Mouse (Mus musculus) CH12.LX (cell line): Measurements from ENCODE around the gene Mycn.

Experiments used
- CTCF ChIP-seq, 2 experiments: IDR thresholded peaks in 1 of 2; conservative IDR thresholded peaks in 1 of 2; 2 replicates each; pipeline ENCODE4 v1.5.1; 2011 to 2012; ENCODE audit warnings: low read depth in 2 of 2, low read length in 2 of 2, improper control_type of control experiment in 1 of 2, inconsistent platforms in 1 of 2, mild to moderate bottlenecking in 1 of 2, moderate library complexity in 1 of 2
- EP300 ChIP-seq: IDR thresholded peaks from 2 replicates; pipeline ENCODE4 v1.6.1; 2011; ENCODE audit warnings: low read length, improper control_type of control experiment
- ETS1 ChIP-seq: conservative IDR thresholded peaks from 2 replicates; pipeline ENCODE4 v1.6.1; 2012; ENCODE audit warnings: low read depth, mild to moderate bottlenecking, inconsistent platforms, low read length, improper control_type of control experiment, moderate library complexity
- MAZ ChIP-seq: IDR thresholded peaks from 2 replicates; pipeline ENCODE4 v1.6.1; 2012; ENCODE audit warnings: low read depth, mild to moderate bottlenecking, inconsistent platforms, low read length, improper control_type of control experiment, moderate library complexity
- MYC ChIP-seq: IDR thresholded peaks from 2 replicates; pipeline ENCODE4 v1.6.1; 2011; ENCODE audit warnings: low read depth, mild to moderate bottlenecking, improper control_type of control experiment, low read length
- NELFE ChIP-seq: IDR thresholded peaks from 2 replicates; pipeline ENCODE4 v1.6.1; 2011; ENCODE audit warnings: low read depth, low read length, improper control_type of control experiment
- NRF1 ChIP-seq: IDR thresholded peaks from 2 replicates; pipeline ENCODE4 v1.6.1; 2014; ENCODE audit warnings: low read depth, mild to moderate bottlenecking, inconsistent platforms, low read length, improper control_type of control experiment, moderate library complexity
- POLR2A ChIP-seq: IDR thresholded peaks from 2 replicates; pipeline ENCODE4 v1.6.1; 2011; ENCODE audit warnings: low read depth, mild to moderate bottlenecking, improper control_type of control experiment, low read length
- SIN3A ChIP-seq: IDR thresholded peaks from 2 replicates; pipeline ENCODE4 v1.6.1; 2012; ENCODE audit warnings: low read length, improper control_type of control experiment, inconsistent platforms
- ZC3H11A ChIP-seq: IDR thresholded peaks from 2 replicates; pipeline ENCODE4 v1.6.1; 2012; ENCODE audit warnings: low read depth, mild to moderate bottlenecking, inconsistent platforms, low read length, improper control_type of control experiment

- TF ChIP-seq CTCF (conservative IDR thresholded peaks at IDR 0.05 in 1 of 2, IDR thresholded peaks at IDR 0.05 in 1 of 2; ENCODE audit: low read depth in 2 of 2, low read length in 2 of 2) (no peak), NRF1 (no peak), POLR2A (peak; percentile 69), EP300 (no peak), MYC (no peak), NELFE (0 out of 2 replicates have a peak, but pooled peaks have one; percentile 40), MAZ (no peak), ZC3H11A (no peak), SIN3A (no peak), ETS1 (no peak)
Observed at GRCm38 (mm10) chr12:12902403-12902802, 39.3 kb downstream of the Mycn start.
